Mouse (Mus musculus) liver, postnatal 0 days (tissue): ENCODE results near the gene Trpm3. TPM values are rescaled to one million over a fixed set of nuclear protein-coding genes. Genes with fewer than 3 reads are reported as not detected.
"Not testable (repeated sequence)": the region's sequence is repeated elsewhere in the genome, so short reads cannot be mapped to it uniquely, and the experiment has no call there.

ENCODE experiments used
- ATAC-seq: fragments of 200-750 bp; cut with Nextera tagmentation; 2 replicates; pipeline ENCODE4 v1.8.0; 2017; ENCODE audit warnings: mild to moderate bottlenecking, moderate library complexity
- DNase-seq: peaks from one replicate; pipeline ENCODE4 v3.0.0-alpha.2; 2016
- H3K27ac ChIP-seq: fragments of 300-500 bp; sonication (generic); 2 replicates; pipeline ENCODE4 v1.5.1; 2014; ENCODE audit warnings: antibody characterized with exemption, moderate library complexity, mild to moderate bottlenecking, low read depth
- H3K27me3 ChIP-seq: fragments of 300-500 bp; sonication (generic); 2 replicates; pipeline ENCODE4 v1.6.1; 2014; ENCODE audit warnings: low read length, control low read depth, mixed read lengths; ENCODE audit not compliant: insufficient read depth
- H3K36me3 ChIP-seq: fragments of 300-500 bp; sonication (generic); replicated peaks from 2 replicates; pipeline ENCODE4 v1.6.1; 2014; ENCODE audit warnings: mild to moderate bottlenecking, control low read depth, low read length, moderate library complexity, mixed read lengths; ENCODE audit not compliant: insufficient read depth
- H3K4me1 ChIP-seq: fragments of 300-500 bp; sonication (generic); 2 replicates; pipeline ENCODE4 v1.6.1; 2014; ENCODE audit warnings: antibody characterized with exemption, mild to moderate bottlenecking, control low read depth; ENCODE audit not compliant: insufficient read depth
- H3K4me2 ChIP-seq: fragments of 300-500 bp; sonication (generic); 2 replicates; pipeline ENCODE4 v1.6.1; 2014; ENCODE audit warnings: low read depth, mild to moderate bottlenecking, low read length, moderate library complexity, mixed read lengths
- H3K4me3 ChIP-seq: fragments of 300-500 bp; sonication (generic); 2 replicates; pipeline ENCODE4 v1.5.1; 2014; ENCODE audit warnings: low read depth, low read length
- H3K9ac ChIP-seq: fragments of 300-500 bp; sonication (generic); replicated peaks from 2 replicates; pipeline ENCODE4 v1.6.1; 2014; ENCODE audit warnings: mild to moderate bottlenecking, moderate library complexity
- H3K9me3 ChIP-seq: fragments of 300-500 bp; sonication (generic); 2 replicates; pipeline ENCODE4 v1.6.1; 2016; ENCODE audit warnings: mild to moderate bottlenecking, control low read depth, low read length, mixed read lengths
- CTCF ChIP-seq: sonication (generic); IDR thresholded peaks from 2 replicates; pipeline ENCODE4 v1.5.1; 2016; ENCODE audit warnings: antibody characterized with exemption, low read depth
- EP300 ChIP-seq: IDR thresholded peaks from 2 replicates; pipeline ENCODE4 v1.6.1; 2016; ENCODE audit warnings: antibody characterized with exemption, low read depth, mild to moderate bottlenecking
- WGBS: fragments of 180-500 bp; shearing (Covaris S2); extraction: QIAGEN DNeasy Blood & Tissue Kit; methylation state at CpG from one replicate; pipeline ENCODE4 v1.1.7; 2014; ENCODE audit not compliant: insufficient replicate concordance; 5-methylcytosine and 5-hydroxymethylcytosine counted together
- polyA plus RNA-seq: library from polyadenylated mRNA; unstranded; fragments of >200 nt; fragmentation: Nextera tagmentation; extraction: Ambion mirVana; gene quantifications from 2 replicates; pipeline ENCODE4 v1.2.1, GENCODE M21; 2015

Trpm3 gene
- polyA plus RNA-seq, 1 experiment from 2014 or later = 0.02 TPM

DNA sequence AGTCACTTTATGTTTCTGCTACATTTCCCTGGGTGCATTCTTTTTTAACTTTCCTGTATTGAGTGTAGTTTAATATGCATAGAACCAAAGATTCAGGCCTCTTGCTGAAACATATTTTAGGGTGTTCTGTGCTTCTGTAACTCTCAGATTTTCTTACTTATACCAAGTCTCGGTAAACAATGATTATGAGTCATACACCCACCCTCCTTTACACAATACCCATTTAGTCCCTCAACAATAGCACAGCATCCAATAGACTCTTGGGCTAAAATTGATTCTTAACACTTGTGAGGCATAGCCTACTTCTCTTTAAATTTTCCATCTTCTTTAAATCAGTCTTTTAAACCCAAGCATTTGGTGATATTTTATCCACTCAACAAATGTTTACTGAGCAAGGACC is 709.4 kb downstream of the Trpm3 start:
- Histone ChIP-seq H3K27ac (no peak overlapping the region), H3K9ac (no peak overlapping the region), H3K4me3 (no peak overlapping the region), H3K4me1 (no peaks in the 10 kb centered on the region), H3K36me3 (no peaks in the 10 kb centered on the region), H3K9me3 (no peaks in the 10 kb centered on the region), H3K27me3 (no peaks in the 10 kb centered on the region), H3K4me2 (no peak overlapping the region)
- 62% methylated on average over 1 of the region's 1 CpGs for WGBS
- DNase-seq = no peak
- TF ChIP-seq CTCF (no peak), EP300 (no peak)
- ATAC-seq = no peak

- Histone ChIP-seq H3K4me3 (no peak overlapping the region), H3K36me3 (no peaks in the 10 kb centered on the region), H3K27ac (no peak overlapping the region), H3K9me3 (no peaks in the 10 kb centered on the region), H3K27me3 (no peaks in the 10 kb centered on the region), H3K4me2 (no peak overlapping the region), H3K4me1 (no peaks in the 10 kb centered on the region), H3K9ac (no peak overlapping the region)
- no peak for ATAC-seq
- no peak for DNase-seq
- 62% methylated on average over 7 of the region's 7 CpGs for WGBS
- no peak for TF ChIP-seq EP300
- no peak for TF ChIP-seq CTCF
These were observed 710.1 kb downstream of the Trpm3 start for GRCm38 (mm10) chr19:22848783-22849576.

GRCm38 (mm10) chr19:22851423-22851822 is 712.6 kb downstream of the Trpm3 start:
- H3K36me3 ChIP-seq, DNase-seq: not testable (repeated sequence)
- 69% methylated on average over 5 of the region's 5 CpGs for WGBS

GRCm38 (mm10) chr19:22859644-22860043 is 720.8 kb downstream of the Trpm3 start:
- Histone ChIP-seq H3K36me3 (no peaks in the 10 kb centered on the region), H3K4me3 (no peak overlapping the region), H3K4me1 (no peaks in the 10 kb centered on the region), H3K4me2 (no peak overlapping the region), H3K9ac (no peak overlapping the region), H3K27ac (no peak overlapping the region), H3K9me3 (no peaks in the 10 kb centered on the region), H3K27me3 (no peaks in the 10 kb centered on the region)
- DNase-seq = no peak
- 78% methylated on average over 4 of the region's 4 CpGs for WGBS
- ATAC-seq = no peak
- TF ChIP-seq EP300 = no peak
- TF ChIP-seq CTCF = no peak

More at GRCm38 (mm10) chr19:22851423-22851822, 712.6 kb downstream of the Trpm3 start:
- H3K27ac ChIP-seq, H3K9ac ChIP-seq, H3K4me3 ChIP-seq, H3K27me3 ChIP-seq, H3K4me2 ChIP-seq, H3K4me1 ChIP-seq, ATAC-seq, H3K9me3 ChIP-seq: not testable (repeated sequence)

DNA sequence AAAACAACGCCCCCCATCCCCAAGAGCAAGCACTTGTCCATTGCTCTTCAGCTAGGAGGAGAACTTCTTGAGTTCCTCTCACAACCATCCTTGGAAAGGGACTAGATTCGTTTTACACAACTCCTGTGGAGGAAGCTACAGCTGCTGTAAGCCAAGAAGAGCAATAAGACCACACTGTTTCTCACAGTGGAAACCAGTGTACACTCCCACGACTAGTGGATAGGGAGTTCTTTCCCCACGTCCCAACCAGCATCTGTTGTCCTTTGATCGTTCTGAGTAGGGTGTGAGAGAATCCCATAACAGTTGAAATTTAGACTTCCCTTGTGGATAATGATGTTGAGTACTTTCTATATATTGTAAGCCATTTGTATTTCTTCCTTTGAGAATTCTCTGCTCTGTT is 728.6 kb downstream of the Trpm3 start:
- no peaks in the 10 kb centered on the region for H3K27me3 ChIP-seq
- no peak overlapping the region for H3K27ac ChIP-seq
- no peaks in the 10 kb centered on the region for H3K9me3 ChIP-seq
- H3K9ac ChIP-seq = no peak overlapping the region
- TF ChIP-seq EP300 = no peak
- TF ChIP-seq CTCF = no peak
- ATAC-seq (no peak), DNase-seq (no peak)
- no peaks in the 10 kb centered on the region for H3K4me1 ChIP-seq
- no peaks in the 10 kb centered on the region for H3K36me3 ChIP-seq
- H3K4me3 ChIP-seq = no peak overlapping the region
- WGBS = 70% methylated on average over 5 of the region's 5 CpGs
- no peak overlapping the region for H3K4me2 ChIP-seq

DNA sequence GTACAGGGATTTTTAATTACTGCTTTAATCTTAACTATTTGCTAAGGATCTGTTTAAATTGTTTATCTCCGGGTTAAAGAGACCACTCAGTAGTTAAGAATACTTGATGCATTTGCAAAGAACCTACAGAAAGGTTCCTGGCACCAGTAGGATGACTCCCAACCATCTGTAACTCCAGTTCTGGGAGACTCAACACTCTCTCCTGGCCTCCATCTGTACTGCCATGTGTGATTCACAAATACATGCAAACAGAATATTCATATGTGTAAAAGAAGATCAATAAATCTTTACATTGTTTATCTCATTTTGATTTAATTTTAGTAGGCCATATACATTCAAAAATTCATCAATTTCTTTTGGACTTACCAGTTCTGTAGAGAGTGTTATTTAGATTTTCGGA is 731.0 kb downstream of the Trpm3 start:
- H3K4me1 ChIP-seq = no peaks in the 10 kb centered on the region
- WGBS = 69% methylated on average over 2 of the region's 2 CpGs
- H3K27ac ChIP-seq = no peak overlapping the region
- no peak overlapping the region for H3K4me2 ChIP-seq
- H3K9me3 ChIP-seq = no peaks in the 10 kb centered on the region
- DNase-seq (no peak), ATAC-seq (no peak)
- no peak overlapping the region for H3K4me3 ChIP-seq
- H3K27me3 ChIP-seq = no peaks in the 10 kb centered on the region
- TF ChIP-seq EP300 (no peak), CTCF (no peak)
- no peak overlapping the region for H3K9ac ChIP-seq
- no peaks in the 10 kb centered on the region for H3K36me3 ChIP-seq
